Mouse (Mus musculus) E14TG2a.4 (cell line): Measurements from ENCODE around the gene Ptger4.

Experiments
- CTCF ChIP-seq: conservative IDR thresholded peaks from 2 replicates; pipeline ENCODE4 v1.5.1; 2014; ENCODE audit warnings: low read length
- NANOG ChIP-seq: IDR thresholded peaks from 2 replicates; pipeline ENCODE4 v1.6.1; 2014; ENCODE audit warnings: borderline replicate concordance, low read length, mixed read lengths
- POU5F1 ChIP-seq: IDR thresholded peaks from 2 replicates; pipeline ENCODE4 v1.6.1; 2014; ENCODE audit warnings: low read length, borderline replicate concordance

- TF ChIP-seq CTCF (no peak), POU5F1 (no peak), NANOG (no peak)
These were observed 5.9 kb downstream of the Ptger4 start for GRCm38 (mm10) chr15:5238073-5238472.
